Mouse (Mus musculus): Measurements from ENCODE around the gene Rdh16.
"Not testable (repeated sequence)": the region's sequence is repeated elsewhere in the genome, so short reads cannot be mapped to it uniquely, and the experiment has no call there.

The Rdh16 gene

GRCm38 (mm10) chr10:127835292-127835691 is 34.3 kb downstream of the Rdh16 start:
- no peak for DNase-seq

GRCm38 (mm10) chr10:127837793-127838192 is 36.8 kb downstream of the Rdh16 start:
- not testable (repeated sequence) for DNase-seq

- peak; percentile 17 for DNase-seq
These were observed 37.6 kb downstream of the Rdh16 start for GRCm38 (mm10) chr10:127838539-127838938.

GRCm38 (mm10) chr10:127840776-127841175 is 39.8 kb downstream of the Rdh16 start:
- no peak for DNase-seq

- not testable (repeated sequence) for DNase-seq
These were observed 45.0 kb downstream of the Rdh16 start for GRCm38 (mm10) chr10:127845945-127846344.

GRCm38 (mm10) chr10:127848089-127848488 is 47.1 kb downstream of the Rdh16 start:
- DNase-seq = no peak

- no peak for DNase-seq
These were observed 48.7 kb downstream of the Rdh16 start, which contains the start of gene Rdh19 for GRCm38 (mm10) chr10:127849628-127850027. Rdh19 (plus strand) TSS chr10:127849928.

- peak; percentile 19 for DNase-seq
These were observed 55.4 kb downstream of the Rdh16 start for GRCm38 (mm10) chr10:127856376-127856775.

- DNase-seq = no peak
These were observed 64.0 kb downstream of the Rdh16 start for GRCm38 (mm10) chr10:127864931-127865330.

- DNase-seq = no peak
These were observed 65.3 kb downstream of the Rdh16 start, which contains the start of gene Rdh16f2 for GRCm38 (mm10) chr10:127866232-127866631. Rdh16f2 (plus strand) TSS chr10:127866474.

GRCm38 (mm10) chr10:127872484-127872883 is 71.5 kb downstream of the Rdh16 start:
- DNase-seq = no peak

- DNase-seq = no peak
These were observed 76.7 kb downstream of the Rdh16 start for GRCm38 (mm10) chr10:127877681-127878080.

- DNase-seq = no peak
These were observed 77.5 kb downstream of the Rdh16 start for GRCm38 (mm10) chr10:127878262-127879057.

- no peak for DNase-seq
These were observed 78.3 kb downstream of the Rdh16 start for GRCm38 (mm10) chr10:127879155-127879688.

- DNase-seq = no peak
These were observed 80.1 kb downstream of the Rdh16 start for GRCm38 (mm10) chr10:127881041-127881440.

- DNase-seq = no peak
These were observed 85.6 kb downstream of the Rdh16 start for GRCm38 (mm10) chr10:127886551-127886950.

- DNase-seq = no peak
These were observed 86.0 kb downstream of the Rdh16 start for GRCm38 (mm10) chr10:127886971-127887370.

- DNase-seq = no peak
These were observed 87.7 kb downstream of the Rdh16 start, which contains the start of gene Rdh7 for GRCm38 (mm10) chr10:127888605-127889004. Rdh7 (minus strand) TSS chr10:127888817.

GRCm38 (mm10) chr10:127891481-127891880 is 90.5 kb downstream of the Rdh16 start:
- no peak for DNase-seq

- DNase-seq = not testable (repeated sequence)
These were observed 92.4 kb downstream of the Rdh16 start for GRCm38 (mm10) chr10:127893163-127894022.

Data from layer of hippocampus, adult 9-11 months (tissue).